Mouse (Mus musculus) midbrain, embryonic 16.5 days (tissue): ENCODE measurements around the gene Laptm5. TPM values are rescaled to one million over a fixed set of nuclear protein-coding genes. Genes with fewer than 3 reads are reported as not detected.

Experiments used
- ATAC-seq: fragments of 200-750 bp; cut with Nextera tagmentation; 2 replicates; pipeline ENCODE4 v1.8.0; 2017; ENCODE audit warnings: moderate TSS enrichment
- H3K27ac ChIP-seq: fragments of 300-500 bp; sonication (generic); 2 replicates; pipeline ENCODE4 v1.5.1; 2014; ENCODE audit warnings: mild to moderate bottlenecking, low read length, mixed read lengths
- H3K27me3 ChIP-seq: fragments of 300-500 bp; sonication (generic); 2 replicates; pipeline ENCODE4 v1.6.1; 2014; ENCODE audit warnings: low read depth, low read length, mixed read lengths; ENCODE audit not compliant: control insufficient read depth, insufficient read depth
- H3K36me3 ChIP-seq: fragments of 300-500 bp; sonication (generic); 2 replicates; pipeline ENCODE4 v1.6.1; 2014; ENCODE audit warnings: mild to moderate bottlenecking, low read length, moderate library complexity, mixed read lengths; ENCODE audit not compliant: control insufficient read depth, insufficient read depth
- H3K4me1 ChIP-seq: fragments of 300-500 bp; sonication (generic); 2 replicates; pipeline ENCODE4 v1.6.1; 2014; ENCODE audit warnings: mild to moderate bottlenecking, low read length, mixed read lengths; ENCODE audit not compliant: control insufficient read depth, insufficient read depth
- H3K4me2 ChIP-seq: fragments of 300-500 bp; sonication (generic); 2 replicates; pipeline ENCODE4 v1.6.1; 2014; ENCODE audit warnings: mild to moderate bottlenecking, low read length, mixed read lengths
- H3K4me3 ChIP-seq: fragments of 300-500 bp; sonication (generic); 2 replicates; pipeline ENCODE4 v1.5.1; 2014; ENCODE audit warnings: low read depth, mild to moderate bottlenecking, low read length, moderate library complexity, mixed read lengths
- H3K9ac ChIP-seq: fragments of 300-500 bp; sonication (generic); 2 replicates; pipeline ENCODE4 v1.6.1; 2014; ENCODE audit warnings: low read depth, low read length, mixed read lengths
- H3K9me3 ChIP-seq: fragments of 300-500 bp; sonication (generic); replicated peaks from 2 replicates; pipeline ENCODE4 v1.6.1; 2014; ENCODE audit warnings: mild to moderate bottlenecking, low read length, mixed read lengths; ENCODE audit not compliant: control insufficient read depth, poor library complexity, severe bottlenecking
- WGBS: fragments of 180-500 bp; shearing (Covaris S2); extraction: QIAGEN DNeasy Blood & Tissue Kit; methylation state at CpG from one replicate; pipeline ENCODE4 v1.1.7; 2014; 5-methylcytosine and 5-hydroxymethylcytosine counted together
- polyA plus RNA-seq: library from polyadenylated mRNA; unstranded; fragments of >200 nt; fragmentation: Nextera tagmentation; extraction: Ambion mirVana; gene quantifications from 2 replicates; pipeline ENCODE4 v1.2.1, GENCODE M21; 2015

Laptm5 gene
- polyA plus RNA-seq, 1 experiment from 2014 or later = 22.0 TPM

GRCm38 (mm10) chr4:130921986-130922385 lies 9.1 kb downstream of the Laptm5 start:
- peaks cover 5% of the 10 kb centered on the region for H3K4me1 ChIP-seq
- no peak overlapping the region for H3K4me3 ChIP-seq
- H3K27me3 ChIP-seq = no peaks in the 10 kb centered on the region
- no peak for ATAC-seq
- 83% methylated on average over 10 of the region's 10 CpGs for WGBS
- H3K9ac ChIP-seq = no peak overlapping the region
- H3K27ac ChIP-seq = no peak overlapping the region
- no peaks in the 10 kb centered on the region for H3K9me3 ChIP-seq
- H3K36me3 ChIP-seq = no peaks in the 10 kb centered on the region
- H3K4me2 ChIP-seq = no peak overlapping the region

- Histone ChIP-seq H3K4me2 (no peak overlapping the region), H3K4me1 (no peaks in the 10 kb centered on the region), H3K9me3 (no peaks in the 10 kb centered on the region), H3K4me3 (no peak overlapping the region), H3K27ac (no peak overlapping the region), H3K36me3 (no peaks in the 10 kb centered on the region), H3K27me3 (no peaks in the 10 kb centered on the region), H3K9ac (no peak overlapping the region)
- WGBS = 48% methylated on average over 6 of the region's 6 CpGs
- no peak for ATAC-seq
Observed at GRCm38 (mm10) chr4:130926274-130926673, 13.3 kb downstream of the Laptm5 start.

- Histone ChIP-seq H3K9ac (no peak overlapping the region), H3K4me3 (no peak overlapping the region), H3K4me2 (no peak overlapping the region), H3K4me1 (no peaks in the 10 kb centered on the region), H3K36me3 (no peaks in the 10 kb centered on the region), H3K27me3 (no peaks in the 10 kb centered on the region), H3K27ac (no peak overlapping the region), H3K9me3 (no peaks in the 10 kb centered on the region)
- ATAC-seq = no peak
- 87% methylated on average over 12 of the region's 12 CpGs for WGBS
Observed at GRCm38 (mm10) chr4:130927821-130928220, 14.9 kb downstream of the Laptm5 start.

GRCm38 (mm10) chr4:130942644-130943043 lies 29.7 kb downstream of the Laptm5 start:
- no peak for ATAC-seq
- H3K4me2 ChIP-seq = no peak overlapping the region
- 68% methylated on average over 14 of the region's 14 CpGs for WGBS
- H3K4me3 ChIP-seq = no peak overlapping the region
- H3K27me3 ChIP-seq = no peaks in the 10 kb centered on the region
- H3K36me3 ChIP-seq = no peaks in the 10 kb centered on the region
- no peaks in the 10 kb centered on the region for H3K9me3 ChIP-seq
- no peaks in the 10 kb centered on the region for H3K4me1 ChIP-seq
- no peak overlapping the region for H3K9ac ChIP-seq
- no peak overlapping the region for H3K27ac ChIP-seq

- Histone ChIP-seq H3K36me3 (no peaks in the 10 kb centered on the region), H3K4me3 (no peak within 1 kb of the TSS), H3K9me3 (no peaks in the 10 kb centered on the region), H3K27ac (no peak within 1 kb of the TSS), H3K9ac (no peak within 1 kb of the TSS), H3K4me2 (no peak within 1 kb of the TSS), H3K27me3 (no peaks in the 10 kb centered on the region), H3K4me1 (no peaks in the 10 kb centered on the region)
- ATAC-seq = no peak
- 47% methylated on average over 6 of the region's 6 CpGs for WGBS
Observed at GRCm38 (mm10) chr4:130944112-130944511, 31.2 kb downstream of the Laptm5 start, which contains the start of gene Matn1. TSS of gene Matn1 (plus strand) at chr4:130944385.

- Histone ChIP-seq H3K27ac (no peak overlapping the region), H3K4me2 (no peak overlapping the region), H3K27me3 (no peaks in the 10 kb centered on the region), H3K4me3 (no peak overlapping the region), H3K4me1 (no peaks in the 10 kb centered on the region), H3K9ac (no peak overlapping the region), H3K36me3 (no peaks in the 10 kb centered on the region), H3K9me3 (no peaks in the 10 kb centered on the region)
- ATAC-seq = no peak
- WGBS = 84% methylated on average over 7 of the region's 7 CpGs
Observed at GRCm38 (mm10) chr4:130944779-130945178, 31.9 kb downstream of the Laptm5 start.

- Histone ChIP-seq H3K9me3 (no peaks in the 10 kb centered on the region), H3K36me3 (no peaks in the 10 kb centered on the region), H3K27ac (no peak overlapping the region), H3K4me3 (no peak overlapping the region), H3K9ac (no peak overlapping the region; the same call in 1 of the 2 replicates), H3K4me1 (no peaks in the 10 kb centered on the region), H3K4me2 (no peak overlapping the region), H3K27me3 (no peaks in the 10 kb centered on the region)
- WGBS = 22% methylated on average over 13 of the region's 13 CpGs
- no peak for ATAC-seq
Observed at GRCm38 (mm10) chr4:130947094-130947647, 34.2 kb downstream of the Laptm5 start.

GRCm38 (mm10) chr4:130949821-130950384 lies 37.0 kb downstream of the Laptm5 start:
- H3K9me3 ChIP-seq = no peaks in the 10 kb centered on the region
- H3K36me3 ChIP-seq = no peaks in the 10 kb centered on the region
- no peaks in the 10 kb centered on the region for H3K4me1 ChIP-seq
- 82% methylated on average over 35 of the region's 35 CpGs for WGBS
- H3K27me3 ChIP-seq = no peaks in the 10 kb centered on the region
- H3K4me3 ChIP-seq = no peak overlapping the region
- ATAC-seq = no peak
- no peak overlapping the region for H3K4me2 ChIP-seq
- H3K27ac ChIP-seq = no peak overlapping the region
- H3K9ac ChIP-seq = no peak overlapping the region

- WGBS = 46% methylated on average over 17 of the region's 17 CpGs
- ATAC-seq = no peak
- H3K4me2 ChIP-seq = no peak overlapping the region
- H3K36me3 ChIP-seq = no peaks in the 10 kb centered on the region
- no peak overlapping the region for H3K9ac ChIP-seq
- no peaks in the 10 kb centered on the region for H3K4me1 ChIP-seq
- no peaks in the 10 kb centered on the region for H3K9me3 ChIP-seq
- no peak overlapping the region for H3K4me3 ChIP-seq
- H3K27me3 ChIP-seq = no peaks in the 10 kb centered on the region; the same call in 1 of the 2 replicates
- H3K27ac ChIP-seq = no peak overlapping the region
Observed at GRCm38 (mm10) chr4:130952531-130952930, 39.6 kb downstream of the Laptm5 start.
